Mouse (Mus musculus): ENCODE results near the gene Il4ra. TPM values are rescaled to one million over a fixed set of nuclear protein-coding genes. Genes with fewer than 3 reads are reported as not detected.

Il4ra gene
- total RNA-seq, 2 experiments from 2014 or later = 13.3 to 18.6 TPM

GRCm38 (mm10) chr7:125618016-125618415 is 66.1 kb downstream of the Il4ra start:
- intact Hi-C loops (cut with DNase I) = no loop called here
- DNase-seq (ENCODE audit: low spot score) = no peak

- intact Hi-C loops (cut with DNase I) = no loop called here
- no peak for DNase-seq (ENCODE audit: low spot score)
These were observed 68.2 kb downstream of the Il4ra start for GRCm38 (mm10) chr7:125620077-125620476.

- no peak for DNase-seq (ENCODE audit: low spot score)
- intact Hi-C loops (cut with DNase I) = no loop called here
These were observed 71.1 kb downstream of the Il4ra start for GRCm38 (mm10) chr7:125622741-125623685.

- intact Hi-C loops (cut with DNase I) = no loop called here
- no peak for DNase-seq (ENCODE audit: low spot score)
These were observed 73.3 kb downstream of the Il4ra start for GRCm38 (mm10) chr7:125625219-125625618.

GRCm38 (mm10) chr7:125625829-125626228 is 73.9 kb downstream of the Il4ra start:
- no peak for DNase-seq (ENCODE audit: low spot score)
- intact Hi-C loops (cut with DNase I) = no loop called here

Other genes with a start within 250 kb of the Il4ra start
- gene Kdm8, start 107.4 kb upstream of the Il4ra start, total RNA-seq (2021) = 1 to 10 TPM; 2.9 to 3.2 TPM
- 10 to 100 TPM; 26.7 to 30.5 TPM for gene Nsmce1, start 60.5 kb upstream of the Il4ra start, total RNA-seq (2021)
- gene Il21r, start 51.3 kb downstream of the Il4ra start, total RNA-seq (2021) = under 1 TPM; 0.29 to 0.67 TPM
- 10 to 100 TPM; 60.1 to 65.7 TPM for gene Gtf3c1, start 155.7 kb downstream of the Il4ra start, total RNA-seq (2021)
- 10 to 100 TPM; 11.2 to 13.5 TPM for gene D430042O09Rik, start 155.8 kb downstream of the Il4ra start, total RNA-seq (2021)